9 mouse cellular contexts compared by ENCODE assay signal in the genomic region with DNA sequence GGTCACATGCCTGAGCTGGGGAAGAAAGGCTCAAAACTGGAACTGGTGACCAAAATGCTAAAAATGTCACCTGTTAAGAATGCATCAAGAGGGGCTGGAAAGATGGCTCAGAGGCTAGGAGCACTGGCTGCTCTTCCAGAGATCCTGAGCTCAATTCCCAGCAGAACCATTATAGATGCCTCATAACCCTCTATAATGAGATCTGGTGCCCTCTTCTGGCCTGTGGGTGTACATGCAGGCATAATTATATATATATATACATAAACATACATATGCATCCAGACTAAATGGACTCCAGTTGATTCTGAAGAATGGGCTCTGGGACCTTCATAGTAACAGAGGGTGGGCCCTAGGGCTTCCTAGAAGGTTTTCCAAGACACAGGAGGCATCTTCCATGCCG. TPM values are rescaled to one million over a fixed set of nuclear protein-coding genes. Genes with fewer than 3 reads are reported as not detected.
A peak's percentile ranks its signal among the peaks of the same experiment; 100 is the strongest.
DNase-seq lines count a peak whose midpoint lies in the region; ATAC-seq and TF ChIP-seq lines count a peak whose summit lies in the region.
"Had no signal": no experiment of that assay in that cellular context is flagged by ENCODE, and none has a peak within 500 bp of the region (broad histone marks: within the 10 kb centered on the region; RNA-seq: fewer than 3 reads in every experiment).

No protein-coding gene starts in this region.

- 83% methylated on average over 1 of the region's 1 CpGs for WGBS in heart, embryonic 10.5 days
- 93% methylated on average over 1 of the region's 1 CpGs for WGBS in limb, embryonic 10.5 days
- WGBS in spleen, adult 2 months = 93% methylated on average over 1 of the region's 1 CpGs
- 89% methylated on average over 1 of the region's 1 CpGs for WGBS in intestine, embryonic 15.5 days

- no peak for TF ChIP-seq CTCF in spleen, adult 2 months (IDR thresholded peaks at IDR 0.05; ENCODE audit: extremely low read depth, insufficient read depth, insufficient read length, insufficient replicate concordance)

- H3K27ac ChIP-seq in heart, embryonic 10.5 days = no peak overlapping the region
- H3K27ac ChIP-seq in limb, embryonic 10.5 days = no peak overlapping the region
- no peak overlapping the region for H3K27ac ChIP-seq in spleen, adult 2 months (ENCODE audit: insufficient read depth, low read length)
- no peak overlapping the region for H3K27ac ChIP-seq in intestine, embryonic 15.5 days

- ATAC-seq in intestine, embryonic 15.5 days = no peak

- H3K9me3 ChIP-seq in heart, embryonic 10.5 days = no peaks in the 10 kb centered on the region
- no peaks in the 10 kb centered on the region for H3K9me3 ChIP-seq in limb, embryonic 10.5 days (replicated peaks)
- H3K9me3 ChIP-seq in intestine, embryonic 15.5 days = no peaks in the 10 kb centered on the region

- H3K27me3 ChIP-seq in heart, embryonic 10.5 days (ENCODE audit: insufficient read depth, poor library complexity, severe bottlenecking) = no peaks in the 10 kb centered on the region
- H3K27me3 ChIP-seq in limb, embryonic 10.5 days (ENCODE audit: low read depth, poor library complexity, severe bottlenecking) = no peaks in the 10 kb centered on the region
- no peaks in the 10 kb centered on the region for H3K27me3 ChIP-seq in spleen, adult 2 months (ENCODE audit: control insufficient read depth, insufficient read depth, low read length)
- H3K27me3 ChIP-seq in intestine, embryonic 15.5 days (replicated peaks) = no peaks in the 10 kb centered on the region

- H3K4me1 ChIP-seq in heart, embryonic 10.5 days = no peaks in the 10 kb centered on the region
- H3K4me1 ChIP-seq in limb, embryonic 10.5 days = no peaks in the 10 kb centered on the region
- H3K4me1 ChIP-seq in spleen, adult 2 months (ENCODE audit: control insufficient read depth, insufficient read depth, insufficient read length) = no peaks in the 10 kb centered on the region
- no peaks in the 10 kb centered on the region for H3K4me1 ChIP-seq in intestine, embryonic 15.5 days (replicated peaks)

- no peak for TF ChIP-seq POLR2A in spleen, adult 2 months (IDR thresholded peaks at IDR 0.05; ENCODE audit: low read depth, low read length)

- H3K4me3 ChIP-seq in heart, embryonic 10.5 days = no peak overlapping the region
- H3K4me3 ChIP-seq in limb, embryonic 10.5 days = no peak overlapping the region
- no peak overlapping the region for H3K4me3 ChIP-seq in spleen, adult 2 months (ENCODE audit: extremely low read depth, insufficient read depth, insufficient read length)
- H3K4me3 ChIP-seq in intestine, embryonic 15.5 days (replicated peaks) = no peak overlapping the region

- intact Hi-C loops in heart, postnatal 10 days (cut with DNase I) = loop anchor here (5.0 kb wide), 1 partner anchor 115 kb away; no protein-coding TSS in a partner anchor

- peak; percentile 12 to 45 for DNase-seq in heart, postnatal 10 days
- DNase-seq in heart, embryonic 10.5 days (ENCODE audit: low spot score) = no peak
- peak; percentile 74 for DNase-seq in 416B (ENCODE audit: low read depth)
- DNase-seq in R1 (ENCODE audit: low read depth, low spot score) = peak; percentile 60
- peak; percentile 73 for DNase-seq in embryo, embryonic 10.5 days (ENCODE audit: low spot score)
- DNase-seq in limb, embryonic 10.5 days (ENCODE audit: low spot score) = peak; percentile 31
- peak; percentile 12 to 42 for DNase-seq in spleen, adult 2 months (ENCODE audit: low read depth in 1 of 2, low spot score in 2 of 2)

- H3K4me2 ChIP-seq in intestine, embryonic 15.5 days (replicated peaks) = no peak overlapping the region

- no peaks in the 10 kb centered on the region for H3K36me3 ChIP-seq in heart, embryonic 10.5 days
- H3K36me3 ChIP-seq in limb, embryonic 10.5 days = no peaks in the 10 kb centered on the region
- H3K36me3 ChIP-seq in spleen, adult 2 months (ENCODE audit: control insufficient read depth, insufficient read depth, low read length) = no peaks in the 10 kb centered on the region
- H3K36me3 ChIP-seq in intestine, embryonic 15.5 days = no peaks in the 10 kb centered on the region

- no peak overlapping the region for H3K9ac ChIP-seq in intestine, embryonic 15.5 days

RNA-seq across cellular contexts. Expression of a gene that starts 18.2 kb away (rescaled TPM):
- total RNA-seq in heart, postnatal 10 days (2021) = under 1 TPM in 1 of 2 experiments, not detected in 1; 0.60 TPM
- not detected in 2 replicates for polyA plus RNA-seq in heart, embryonic 10.5 days (2016; fragmentation: Nextera tagmentation; extraction: Ambion mirVana)
- not detected in 2 replicates for polyA plus RNA-seq in limb, embryonic 10.5 days (2016; fragmentation: Nextera tagmentation; extraction: Ambion mirVana)
- polyA plus RNA-seq in spleen, adult 2 months (2012; rRNA removed) = 0.15 TPM in 1 of 2 replicates, not detected in the other
- 1.5 and 1.6 TPM in 2 replicates for polyA plus RNA-seq in intestine, embryonic 15.5 days (2015; fragmentation: Nextera tagmentation; extraction: Ambion mirVana)
- total RNA-seq: layer of hippocampus, adult 18-20 months had no signal

RNA-seq across cellular contexts. Expression of a gene that starts 33.7 kb away (rescaled TPM):
- 10 to 100 TPM; 65.7 to 68.1 TPM for total RNA-seq in heart, postnatal 10 days (2021)
- 31.5 and 31.6 TPM in 2 replicates for polyA plus RNA-seq in heart, embryonic 10.5 days (2016; fragmentation: Nextera tagmentation; extraction: Ambion mirVana)
- polyA plus RNA-seq in limb, embryonic 10.5 days (2016; fragmentation: Nextera tagmentation; extraction: Ambion mirVana) = 23.2 and 26.2 TPM in 2 replicates
- 28.2 and 33.2 TPM in 2 replicates for polyA plus RNA-seq in spleen, adult 2 months (2012; rRNA removed)
- 29.2 and 30.0 TPM in 2 replicates for polyA plus RNA-seq in intestine, embryonic 15.5 days (2015; fragmentation: Nextera tagmentation; extraction: Ambion mirVana)
